Mouse (Mus musculus) CH12F3 (cell line): Measurements from ENCODE around the gene Npas2.

ENCODE experiments used
- in situ Hi-C: fragments of 300-500 bp; cut with MboI; formaldehyde crosslinking; loops from 2 replicates; pipeline ENCODE4 v1.14.3; 2020; ENCODE audit warnings: low sequenced_read_pairs

The Npas2 gene

DNA sequence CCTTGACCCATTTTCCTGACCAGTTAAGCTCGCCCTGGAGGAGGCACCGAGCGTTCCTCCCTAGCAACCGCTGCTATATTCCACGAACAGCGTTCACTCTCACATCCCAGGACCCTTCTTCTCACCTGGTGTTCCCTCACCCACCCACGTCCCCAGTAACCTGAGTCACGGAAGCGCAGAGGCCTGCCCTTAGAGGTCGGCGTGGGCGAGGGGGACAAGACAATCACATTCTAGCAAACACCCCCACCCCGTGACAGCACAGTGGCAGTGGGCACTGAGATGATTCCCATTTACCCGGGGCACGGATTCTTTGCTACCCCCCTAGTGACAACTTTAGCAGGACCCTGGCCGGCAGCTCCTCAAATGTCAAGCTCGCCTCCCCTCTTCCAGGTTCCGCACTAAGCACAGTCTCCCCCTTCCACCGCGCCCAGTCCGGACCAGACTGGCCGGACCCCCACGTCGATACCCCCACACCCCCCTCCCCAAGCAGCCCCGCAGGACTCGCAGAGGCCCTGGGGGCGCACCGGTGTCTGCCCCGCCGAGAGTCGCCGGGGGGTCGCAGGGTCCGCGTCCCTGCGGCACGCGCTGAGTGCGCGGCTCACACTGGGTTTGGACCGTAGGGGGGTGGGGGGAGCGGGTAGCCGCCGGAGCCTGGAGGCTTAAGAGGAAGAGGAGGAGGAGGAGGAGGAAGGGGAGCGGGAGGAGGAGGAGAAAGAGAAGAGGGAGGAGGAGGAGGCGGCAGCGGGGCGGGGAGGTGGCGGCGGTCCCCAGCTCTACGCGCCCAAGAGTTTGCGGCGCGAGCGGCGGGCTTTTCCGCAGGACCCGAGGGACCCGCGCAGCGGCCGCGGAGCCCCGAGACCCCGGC, at the start of gene Npas2:
Npas2 (plus strand) TSS at position 735 of the 865 bp plus-strand sequence.
- in situ Hi-C loops = no loop called here

GRCm38 (mm10) chr1:39156778-39157177, 36.8 kb upstream of the Npas2 start:
- in situ Hi-C loops = no loop called here

DNA sequence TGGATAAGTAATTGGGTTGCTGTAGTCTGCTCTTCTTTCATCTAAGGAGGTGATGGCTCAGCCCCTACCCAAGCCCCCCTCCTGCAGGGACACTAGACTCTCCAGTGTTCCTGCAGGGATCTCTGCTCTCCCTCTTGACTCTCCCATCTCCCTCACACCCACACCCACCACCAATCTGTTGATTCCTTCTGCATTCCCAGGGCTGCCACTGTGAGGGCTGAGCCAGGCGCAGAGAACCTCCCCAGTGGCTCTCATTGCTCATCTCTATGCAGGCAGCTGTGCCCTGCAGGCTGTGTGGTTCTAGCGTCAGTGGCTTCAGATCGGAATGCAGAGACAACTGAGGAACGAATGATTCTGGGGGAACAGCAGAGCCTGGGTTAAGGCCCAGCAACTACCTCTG, 33.4 kb upstream of the Npas2 start:
- in situ Hi-C loops = no loop called here

GRCm38 (mm10) chr1:39163077-39163476, 30.5 kb upstream of the Npas2 start:
- in situ Hi-C loops = no loop called here

DNA sequence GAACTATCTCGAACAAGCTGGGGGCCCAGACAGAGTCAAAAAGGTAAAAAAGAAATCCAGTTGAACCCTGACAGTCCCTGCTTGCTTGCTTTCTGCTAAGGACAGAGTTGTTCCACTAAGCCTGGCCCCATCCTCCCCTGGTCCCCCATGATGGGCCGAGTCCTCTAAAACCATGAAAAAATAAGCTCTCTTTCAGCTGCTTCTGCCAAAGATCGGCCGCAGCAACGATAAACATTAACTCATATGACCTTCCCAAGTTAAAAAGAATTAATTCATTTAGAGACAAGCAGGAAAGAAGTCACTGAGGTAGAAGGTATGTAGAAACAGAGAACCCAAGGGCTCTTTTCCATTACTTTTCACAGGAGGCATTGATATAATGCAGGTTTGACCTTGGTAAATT, 16.8 kb upstream of the Npas2 start:
- in situ Hi-C loops = no loop called here

- in situ Hi-C loops = no loop called here
Observed at GRCm38 (mm10) chr1:39177211-39177610, 16.3 kb upstream of the Npas2 start.

DNA sequence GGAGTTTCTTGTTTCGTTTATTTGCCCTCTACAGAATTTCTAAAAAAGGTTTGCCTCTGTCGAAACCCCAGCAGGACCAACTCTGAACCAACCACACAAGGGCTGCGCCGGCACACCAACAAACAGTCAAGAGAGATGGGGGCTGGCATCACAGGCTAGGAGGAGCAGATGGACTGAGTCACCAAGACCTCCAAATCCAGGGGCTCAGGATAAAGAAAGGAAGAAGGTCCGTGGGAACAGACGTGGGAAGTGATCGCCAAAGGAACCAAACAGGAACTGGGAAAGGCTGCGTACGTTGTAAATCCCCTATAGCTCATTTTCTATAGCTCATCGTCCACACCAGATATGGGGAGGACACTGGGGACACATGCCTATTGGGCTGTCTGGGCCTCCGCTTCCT, 13.7 kb upstream of the Npas2 start:
- in situ Hi-C loops = no loop called here

DNA sequence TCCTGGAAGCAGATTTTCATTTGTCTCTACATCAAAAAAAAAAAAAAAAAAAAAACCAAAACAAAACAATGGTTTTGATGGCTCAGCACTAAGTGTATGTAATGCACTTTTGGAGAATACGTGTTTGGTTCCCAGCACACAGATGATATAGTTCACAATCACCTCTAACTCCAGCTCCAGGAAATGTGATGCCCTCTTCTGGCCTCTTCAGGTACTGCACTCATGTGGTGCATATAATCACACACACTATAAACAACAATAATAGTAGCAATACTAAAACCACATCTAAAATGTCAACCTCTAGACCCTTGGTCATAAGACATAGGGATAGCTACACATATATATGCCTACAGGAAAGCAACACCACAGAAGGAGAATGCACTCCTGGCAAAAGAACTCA, 13.0 kb upstream of the Npas2 start:
- in situ Hi-C loops = no loop called here

GRCm38 (mm10) chr1:39181901-39182300, 11.6 kb upstream of the Npas2 start:
- in situ Hi-C loops = no loop called here

- in situ Hi-C loops = no loop called here
Observed at GRCm38 (mm10) chr1:39185833-39186232, 7.7 kb upstream of the Npas2 start.

- in situ Hi-C loops = no loop called here
Observed at GRCm38 (mm10) chr1:39186711-39187437, 6.7 kb upstream of the Npas2 start.

GRCm38 (mm10) chr1:39191122-39191521, 2.4 kb upstream of the Npas2 start:
- in situ Hi-C loops = no loop called here

DNA sequence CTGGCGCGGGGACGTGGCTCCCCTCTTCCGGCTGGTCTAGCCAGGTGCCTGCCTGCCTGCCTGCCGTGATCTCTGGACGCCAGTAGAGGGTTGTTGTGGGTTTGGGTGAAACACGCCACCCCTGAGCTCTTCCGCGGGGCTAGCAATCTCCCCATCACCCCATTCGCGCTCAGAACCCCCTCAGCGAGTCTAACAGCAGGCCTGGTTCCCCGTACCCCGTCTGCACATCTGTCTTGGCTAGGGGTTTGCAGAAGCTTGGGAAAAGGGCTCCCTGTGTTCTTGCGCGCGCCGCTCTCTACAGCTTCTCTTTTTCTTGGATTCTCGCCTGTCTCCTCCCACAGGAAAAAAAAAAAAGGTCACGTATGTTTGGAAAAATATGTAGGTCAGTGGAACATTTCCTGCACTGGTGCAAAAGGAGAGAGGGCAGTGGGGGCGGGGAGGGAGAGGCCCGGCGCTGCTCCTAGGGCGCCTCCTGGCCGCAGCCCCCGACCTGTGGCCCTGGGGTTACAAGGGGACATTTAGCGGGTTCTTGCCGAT, 1.0 kb upstream of the Npas2 start:
- in situ Hi-C loops = no loop called here

DNA sequence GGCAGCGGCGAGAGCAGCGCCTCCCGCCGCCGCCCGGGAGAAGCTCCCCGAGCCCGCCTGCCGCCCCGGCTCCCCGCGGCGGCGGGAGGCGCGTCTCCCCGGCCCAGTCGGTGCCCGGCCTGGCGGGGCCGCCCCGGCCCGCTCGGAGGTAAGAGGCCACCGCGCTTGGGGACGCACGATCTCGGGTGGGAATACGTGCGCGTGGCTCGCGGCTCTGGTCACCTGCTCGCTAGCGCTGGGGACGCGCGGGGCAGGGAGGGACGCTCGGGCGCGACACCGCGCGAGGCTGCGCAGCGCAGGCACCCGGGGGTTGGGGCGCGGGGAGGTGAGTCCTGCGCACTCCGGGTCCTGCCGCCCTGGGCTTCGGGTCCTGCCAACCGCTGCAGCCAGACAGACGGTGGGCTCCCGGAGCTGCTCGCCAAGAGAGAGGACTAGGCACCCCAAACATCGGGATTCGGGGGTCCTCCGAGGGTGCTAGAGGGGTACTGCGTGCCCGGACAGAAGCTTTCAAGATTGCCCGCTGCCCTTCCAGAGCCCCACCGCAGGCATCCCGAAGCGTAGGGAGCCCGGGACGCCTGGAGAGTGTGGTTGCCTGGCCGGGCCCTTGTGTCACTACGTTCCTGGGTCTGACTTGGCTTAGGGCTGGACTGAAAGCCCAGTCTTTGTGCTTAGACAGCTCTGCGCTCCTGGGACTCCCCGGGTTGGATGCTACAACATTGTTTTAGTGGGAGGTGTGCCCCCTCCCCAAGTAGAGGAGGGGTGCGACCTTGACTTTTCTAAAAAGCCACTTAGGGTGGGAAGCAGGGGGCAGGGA, 538 bp downstream of the Npas2 start:
- in situ Hi-C loops = no loop called here

GRCm38 (mm10) chr1:39194959-39195358, 1.4 kb downstream of the Npas2 start:
- in situ Hi-C loops = no loop called here

DNA sequence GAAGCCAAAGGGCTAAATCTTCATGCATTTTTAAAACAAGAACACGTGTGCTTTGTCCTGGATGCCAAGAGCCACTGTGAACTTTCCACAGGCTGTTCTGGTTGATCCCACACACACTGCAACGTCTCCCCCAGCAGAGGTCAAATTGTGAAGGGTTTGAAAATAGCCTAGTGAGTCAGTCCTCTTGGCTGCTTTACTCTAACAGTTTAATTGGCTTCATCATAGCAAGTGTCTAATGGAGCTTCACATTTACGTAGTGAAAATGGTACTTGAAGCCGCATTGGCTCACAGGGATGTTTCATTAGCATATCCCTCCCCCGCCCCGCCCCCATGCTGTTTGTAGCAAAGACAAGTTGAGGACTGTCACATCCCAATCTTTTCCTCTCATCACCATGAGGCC, 2.6 kb downstream of the Npas2 start:
- in situ Hi-C loops = no loop called here

GRCm38 (mm10) chr1:39196676-39197375, 3.3 kb downstream of the Npas2 start:
- in situ Hi-C loops = no loop called here

GRCm38 (mm10) chr1:39205021-39205420, 11.5 kb downstream of the Npas2 start:
- in situ Hi-C loops = loop anchor here (25.0 kb wide), 1 partner anchor 193 kb away; no protein-coding TSS in a partner anchor

DNA sequence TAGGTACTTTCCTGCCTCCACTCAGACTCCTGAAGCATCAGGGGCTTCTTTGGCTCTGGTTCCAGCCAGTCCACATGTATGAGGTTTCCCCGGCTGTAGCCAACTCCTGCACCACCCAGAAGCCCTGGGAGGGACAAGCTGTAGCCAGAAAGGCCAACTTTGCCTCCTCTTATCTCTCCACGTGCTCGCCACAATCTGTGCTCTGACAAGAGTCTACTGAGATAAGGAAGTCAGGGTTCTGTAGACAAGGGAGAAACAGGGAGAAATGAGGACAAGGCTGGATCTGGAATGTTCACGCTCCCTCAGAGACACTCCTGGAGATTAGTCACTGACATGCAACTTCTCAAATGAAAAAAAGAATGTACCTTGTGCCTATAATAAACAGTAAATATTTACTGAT, 12.2 kb downstream of the Npas2 start:
- in situ Hi-C loops = loop anchor here (25.0 kb wide), 1 partner anchor 193 kb away; no protein-coding TSS in a partner anchor

GRCm38 (mm10) chr1:39206942-39207341, 13.4 kb downstream of the Npas2 start:
- in situ Hi-C loops = loop anchor here (25.0 kb wide), 1 partner anchor 195 kb away; no protein-coding TSS in a partner anchor
